In the genomic region with DNA sequence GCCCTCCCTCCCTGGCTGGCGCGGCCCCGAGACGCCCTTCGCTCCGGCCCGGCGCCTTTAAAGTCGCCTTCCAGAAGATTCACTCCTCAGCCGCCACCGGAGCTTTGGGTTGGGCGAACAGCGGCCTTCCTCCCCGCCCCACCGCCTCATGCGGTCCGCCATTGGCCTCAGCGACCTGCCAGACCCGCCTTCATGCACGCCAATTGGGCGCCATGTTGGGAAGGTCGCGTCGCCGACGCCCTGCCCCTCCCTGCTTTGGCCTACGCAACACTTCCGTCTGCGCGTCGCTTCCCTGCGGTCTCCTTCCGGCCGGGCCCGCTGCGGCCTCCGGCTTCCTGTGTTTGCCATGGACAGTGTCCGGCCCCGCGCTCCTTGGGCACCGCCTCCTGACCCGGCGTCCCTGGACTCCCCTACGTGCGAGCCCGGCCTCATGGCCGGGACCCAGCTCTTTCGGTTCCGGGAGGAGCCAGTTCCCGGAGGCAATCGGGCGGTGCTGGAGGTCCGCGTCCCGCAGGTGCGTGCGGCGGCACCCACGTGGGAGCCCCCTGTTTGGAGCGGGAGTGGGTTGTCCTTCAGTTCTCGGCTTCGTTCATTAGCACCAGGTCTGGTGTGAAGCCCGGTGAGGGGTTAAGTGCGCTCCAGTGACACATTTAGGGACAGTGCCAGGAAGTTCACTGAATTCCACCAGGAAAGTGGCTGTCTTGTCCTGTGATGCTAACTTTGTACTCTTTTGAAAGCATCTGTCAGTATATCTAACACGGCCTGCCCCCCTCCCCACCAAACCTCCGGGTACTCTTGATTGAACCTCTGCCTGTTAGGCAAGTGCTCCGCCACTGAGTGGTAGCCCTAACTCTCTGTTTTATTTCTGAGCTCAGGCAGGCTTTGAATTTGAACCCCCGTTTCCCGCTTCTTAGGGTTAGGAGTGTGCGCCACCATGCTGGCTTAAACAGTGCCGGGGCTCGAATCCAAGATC, we compare ENCODE assay signal across 8 mouse cellular contexts. TPM values are rescaled to one million over a fixed set of nuclear protein-coding genes. Genes with fewer than 3 reads are reported as not detected.
DNase-seq lines count a peak whose midpoint lies in the region; ATAC-seq and TF ChIP-seq lines count a peak whose summit lies in the region.

A gene (plus strand): TSS at position 18 of the 973 bp plus-strand sequence.
A gene (minus strand): TSS at position 189 of the 973 bp plus-strand sequence.

- no peaks in the 10 kb centered on the region for H3K27me3 ChIP-seq in megakaryocyte, embryonic 14.5 days (replicated peaks)

- DNase-seq in gastrocnemius, adult 8-10 months (ENCODE audit: low spot score in 2 of 2), result peak; percentile 95 to 98
- DNase-seq in hindlimb bud, embryonic 11.5 days (ENCODE audit: extremely low spot score, low read depth, low spot score), result peak; percentile 83
- DNase-seq in left cerebral cortex, adult 8-10 months (ENCODE audit: low spot score in 2 of 2), result peak; percentile 87 to 98
- peak; percentile 99 for DNase-seq in right cerebral cortex, postnatal 10 days (ENCODE audit: low spot score in 2 of 2)
- DNase-seq in urinary bladder, postnatal 25 days (ENCODE audit: low spot score), result peak; percentile 89

- no peaks in the 10 kb centered on the region for H3K9me3 ChIP-seq in megakaryocyte, embryonic 14.5 days

- no peak for TF ChIP-seq CTCF in cortical plate, adult 2 months (IDR thresholded peaks at IDR 0.05; ENCODE audit: extremely low read depth, insufficient read depth, low read length)

- TF ChIP-seq POLR2A in cortical plate, adult 2 months (IDR thresholded peaks at IDR 0.05; ENCODE audit: extremely low read depth, insufficient read depth, low read length), result peak; percentile 18; the same call in 1 of the 2 replicates

- peak within 1 kb of the TSS; percentile 87 for H3K4me3 ChIP-seq in cortical plate, adult 2 months (ENCODE audit: insufficient read depth, low read length)
- H3K4me3 ChIP-seq in megakaryocyte, embryonic 14.5 days (replicated peaks), result peak within 1 kb of the TSS; percentile 95

- H3K27ac ChIP-seq in cortical plate, adult 2 months (ENCODE audit: insufficient read depth, low read length), result peak within 1 kb of the TSS; percentile 93

- H3K4me1 ChIP-seq in cortical plate, adult 2 months (ENCODE audit: control insufficient read depth, insufficient read depth, low read length), result peaks cover 5% of the 10 kb centered on the region; the same call in 1 of the 2 replicates
- H3K4me1 ChIP-seq in megakaryocyte, embryonic 14.5 days, result peaks cover 74% of the 10 kb centered on the region

- ATAC-seq in activated CD4-positive, CD25-positive, alpha-beta regulatory T cell, adult 4 months, result peak; percentile 83

- peaks cover 61% of the 10 kb centered on the region for H3K36me3 ChIP-seq in megakaryocyte, embryonic 14.5 days (replicated peaks; ENCODE audit: low read length)

RNA-seq across cellular contexts. Expression of the first gene that starts in this region (rescaled TPM):
- polyA plus RNA-seq in activated CD4-positive, CD25-positive, alpha-beta regulatory T cell, adult 4 months (2017; shearing (Covaris generic)), result 100 to 1,000 TPM; 105 to 149 TPM
- polyA plus RNA-seq in cortical plate, adult 2 months (2012; rRNA removed), result 32.7 and 33.3 TPM in 2 replicates
- 10 to 100 TPM; 44.9 to 48.8 (median 45.4) TPM for total RNA-seq in gastrocnemius, adult 8-10 months (2022)
- total RNA-seq in left cerebral cortex, adult 8-10 months (2022), result 10 to 100 TPM; 20.2 to 24.3 (median 22.2) TPM
- 14.3 and 18.3 TPM in 2 replicates for polyA plus RNA-seq in megakaryocyte, embryonic 14.5 days (2012; ENCODE audit: insufficient read depth, low replicate concordance)

RNA-seq across cellular contexts. Expression of the second gene that starts in this region (rescaled TPM):
- polyA plus RNA-seq in activated CD4-positive, CD25-positive, alpha-beta regulatory T cell, adult 4 months (2017; shearing (Covaris generic)), result 10 to 100 TPM; 50.0 to 55.7 TPM
- 23.6 and 24.3 TPM in 2 replicates for polyA plus RNA-seq in cortical plate, adult 2 months (2012; rRNA removed)
- total RNA-seq in gastrocnemius, adult 8-10 months (2022), result 10 to 100 TPM; 17.7 to 27.2 (median 21.4) TPM
- total RNA-seq in left cerebral cortex, adult 8-10 months (2022), result 10 to 100 TPM; 26.6 to 30.4 (median 28.8) TPM
- 29.3 and 63.2 TPM in 2 replicates for polyA plus RNA-seq in megakaryocyte, embryonic 14.5 days (2012; ENCODE audit: insufficient read depth, low replicate concordance)

Comparison
In these comparisons a context has a peak if more than half of its experiments do, and no peak if none do; other contexts are left out.
1. Peak in every context shown above with its lines: DNase-seq, ATAC-seq, H3K4me3 ChIP-seq and H3K27ac ChIP-seq.